Mouse (Mus musculus): ENCODE data around the gene Rep15. TPM values are rescaled to one million over a fixed set of nuclear protein-coding genes. Genes with fewer than 3 reads are reported as not detected.

The Rep15 gene
- total RNA-seq, 2 experiments from 2014 or later, result 0.27 to 0.53 TPM

- DNase-seq, result no peak
Observed at GRCm38 (mm10) chr6:147075808-147076387, 43.5 kb downstream of the Rep15 start.

GRCm38 (mm10) chr6:147076878-147077277, 44.5 kb downstream of the Rep15 start:
- intact Hi-C loops (cut with DNase I; ENCODE audit: low total_unique reads), result no loop called here
- DNase-seq, result no peak

More at GRCm38 (mm10) chr6:147075808-147076387, 43.5 kb downstream of the Rep15 start:
- intact Hi-C loops (cut with DNase I; ENCODE audit: low total_unique reads), result no loop called here

GRCm38 (mm10) chr6:147079919-147080318, 47.5 kb downstream of the Rep15 start:
- intact Hi-C loops (cut with DNase I; ENCODE audit: low total_unique reads), result no loop called here

More at GRCm38 (mm10) chr6:147079919-147080318, 47.5 kb downstream of the Rep15 start:
- DNase-seq, result no peak

Other genes with a start within 250 kb of the Rep15 start
- 1 to 10 TPM in 1 of 2 experiments, under 1 TPM in 1; 0.64 to 1.5 TPM for gene Arntl2, start 236.5 kb upstream of the Rep15 start, total RNA-seq (2021)
- not detected for gene Smco2, start 182.5 kb upstream of the Rep15 start, total RNA-seq (2021)
- 10 to 100 TPM; 43.5 to 49.8 TPM for gene Ppfibp1, start 144.1 kb upstream of the Rep15 start, total RNA-seq (2021)
- not detected for gene 1700034J05Rik, start 78.2 kb upstream of the Rep15 start, total RNA-seq (2021)
- 10 to 100 TPM; 50.4 to 56.3 TPM for gene Mrps35, start 10.2 kb downstream of the Rep15 start, total RNA-seq (2021)
- under 1 TPM in 1 of 2 experiments, not detected in 1; 0.18 TPM for gene Mansc4, start 54.4 kb downstream of the Rep15 start, total RNA-seq (2021)
- gene Klhl42, start 58.8 kb downstream of the Rep15 start, total RNA-seq (2021), result 1 to 10 TPM; 3.5 to 3.9 TPM
- 1 to 10 TPM in 1 of 2 experiments, under 1 TPM in 1; 0.33 to 3.3 TPM for gene Pthlh, start 231.6 kb downstream of the Rep15 start, total RNA-seq (2021)